Mouse (Mus musculus): ENCODE results near the gene Tor1aip2. TPM values are rescaled to one million over a fixed set of nuclear protein-coding genes. Genes with fewer than 3 reads are reported as not detected.

Tor1aip2 gene
- total RNA-seq, 4 experiments from 2014 or later, result 50.3 to 57.4 (median 55.3) TPM

GRCm38 (mm10) chr1:156107424-156107823, 72.2 kb downstream of the Tor1aip2 start:
- no peak for DNase-seq (ENCODE audit: low spot score in 2 of 2)

GRCm38 (mm10) chr1:156108400-156108799, 73.2 kb downstream of the Tor1aip2 start:
- DNase-seq (ENCODE audit: low spot score in 2 of 2), result no peak

GRCm38 (mm10) chr1:156111090-156111489, 75.9 kb downstream of the Tor1aip2 start:
- DNase-seq (ENCODE audit: low spot score in 2 of 2), result no peak

GRCm38 (mm10) chr1:156111728-156112127, 76.5 kb downstream of the Tor1aip2 start:
- DNase-seq (ENCODE audit: low spot score in 2 of 2), result no peak

GRCm38 (mm10) chr1:156112142-156112541, 76.9 kb downstream of the Tor1aip2 start:
- no peak for DNase-seq (ENCODE audit: low spot score in 2 of 2)

- DNase-seq (ENCODE audit: low spot score in 2 of 2), result no peak
Measured at GRCm38 (mm10) chr1:156113884-156114499, 78.8 kb downstream of the Tor1aip2 start.

- no peak for DNase-seq (ENCODE audit: low spot score in 2 of 2)
Measured at GRCm38 (mm10) chr1:156116770-156117169, 81.6 kb downstream of the Tor1aip2 start.

Other genes with a start within 250 kb of the Tor1aip2 start
- gene Qsox1, start 222.5 kb upstream of the Tor1aip2 start, total RNA-seq (2022), result 10 to 100 TPM; 15.6 to 20.1 (median 16.5) TPM
- 10 to 100 TPM; 35.7 to 51.5 (median 36.8) TPM for gene Cep350, start 62.1 kb upstream of the Tor1aip2 start, total RNA-seq (2022)
- gene Tor1aip1, start 1.1 kb downstream of the Tor1aip2 start, total RNA-seq (2022), result 100 to 1,000 TPM; 120 to 141 (median 125) TPM
- not detected for gene Fam163a, start 169.6 kb downstream of the Tor1aip2 start, total RNA-seq (2022)

All from gastrocnemius, adult 8-10 months (tissue).